Mouse (Mus musculus) layer of hippocampus, adult 2 months (tissue): ENCODE results near the gene 5031439G07Rik. TPM values are rescaled to one million over a fixed set of nuclear protein-coding genes. Genes with fewer than 3 reads are reported as not detected.
A peak's percentile ranks its signal among the peaks of the same experiment; 100 is the strongest.
"Not testable (repeated sequence)": the region's sequence is repeated elsewhere in the genome, so short reads cannot be mapped to it uniquely, and the experiment has no call there.

Source experiments
- DNase-seq, 2 experiments: peaks; one replicate each; pipeline ENCODE4 v3.0.0; 2022; ENCODE audit warnings: low spot score in 2 of 2
- H3K27ac ChIP-seq: fragments of 200-600 bp; 2 replicates; pipeline ENCODE4 v1.8.1; 2022
- H3K4me3 ChIP-seq: fragments of 200-600 bp; 2 replicates; pipeline ENCODE4 v1.8.1; 2022; ENCODE audit warnings: mild to moderate bottlenecking
- CTCF ChIP-seq: fragments of 200-600 bp; conservative IDR thresholded peaks from 2 replicates; pipeline ENCODE4 v1.8.1; 2022; ENCODE audit warnings: antibody characterized with exemption, mild to moderate bottlenecking, moderate library complexity
- long read RNA-seq, 2 experiments: library from polyadenylated mRNA; stranded (forward); transcript quantifications; one replicate each; pipeline ENCODE4 v2.0.0; 2021; ENCODE audit warnings: borderline mapping rate in 2 of 2
- total RNA-seq, 2 experiments: library from RNA; stranded (reverse); gene quantifications; 2 replicates each; pipeline ENCODE4 v1.2.3; 2021

5031439G07Rik gene
- 10 to 100 TPM; 85.0 to 95.0 TPM for total RNA-seq
- long read RNA-seq, experiment 1, full-length matches to known transcripts = 35 of 72 reads
- long read RNA-seq, experiment 1, partial matches to known transcripts = 20 of 72 reads
- long read RNA-seq, experiment 1, other reads (novel, unspliced or antisense) = 17 of 72 reads
- long read RNA-seq, experiment 2, full-length matches to known transcripts = 43 of 80 reads
- long read RNA-seq, experiment 2, partial matches to known transcripts = 24 of 80 reads
- long read RNA-seq, experiment 2, other reads (novel, unspliced or antisense) = 13 of 80 reads

- DNase-seq = peak; percentile 77 to 90
- Histone ChIP-seq H3K27ac (peak within 1 kb of the TSS; percentile 91), H3K4me3 (peak within 1 kb of the TSS; percentile 89)
- TF ChIP-seq CTCF = 0 out of 2 replicates have a peak, but pooled peaks have one; percentile 16
Measured at GRCm38 (mm10) chr15:84987874-84988825, at the start of gene 5031439G07Rik. 5031439G07Rik (minus strand) TSS chr15:84988551.

DNA sequence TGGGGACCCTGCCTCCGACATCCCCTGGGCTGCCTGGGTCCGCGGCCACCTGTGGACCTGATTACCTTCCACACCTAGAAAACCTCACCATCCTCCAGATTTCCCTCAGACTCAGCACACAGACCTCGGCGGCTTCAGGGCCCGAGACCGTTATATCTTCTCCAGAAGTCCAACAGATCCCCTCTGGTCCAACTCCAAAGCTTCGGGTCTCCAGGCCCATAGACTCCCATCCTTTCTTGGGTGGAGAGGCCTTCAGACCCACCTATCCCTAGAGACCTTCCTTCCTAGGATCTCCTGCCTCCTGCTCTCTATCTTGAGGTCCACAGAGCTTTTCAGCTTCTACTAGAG is 49.0 kb upstream of the 5031439G07Rik start:
- TF ChIP-seq CTCF = no peak
- no peak for DNase-seq
- Histone ChIP-seq H3K27ac (peak overlapping the region; percentile 95), H3K4me3 (peak overlapping the region; percentile 87)

DNA sequence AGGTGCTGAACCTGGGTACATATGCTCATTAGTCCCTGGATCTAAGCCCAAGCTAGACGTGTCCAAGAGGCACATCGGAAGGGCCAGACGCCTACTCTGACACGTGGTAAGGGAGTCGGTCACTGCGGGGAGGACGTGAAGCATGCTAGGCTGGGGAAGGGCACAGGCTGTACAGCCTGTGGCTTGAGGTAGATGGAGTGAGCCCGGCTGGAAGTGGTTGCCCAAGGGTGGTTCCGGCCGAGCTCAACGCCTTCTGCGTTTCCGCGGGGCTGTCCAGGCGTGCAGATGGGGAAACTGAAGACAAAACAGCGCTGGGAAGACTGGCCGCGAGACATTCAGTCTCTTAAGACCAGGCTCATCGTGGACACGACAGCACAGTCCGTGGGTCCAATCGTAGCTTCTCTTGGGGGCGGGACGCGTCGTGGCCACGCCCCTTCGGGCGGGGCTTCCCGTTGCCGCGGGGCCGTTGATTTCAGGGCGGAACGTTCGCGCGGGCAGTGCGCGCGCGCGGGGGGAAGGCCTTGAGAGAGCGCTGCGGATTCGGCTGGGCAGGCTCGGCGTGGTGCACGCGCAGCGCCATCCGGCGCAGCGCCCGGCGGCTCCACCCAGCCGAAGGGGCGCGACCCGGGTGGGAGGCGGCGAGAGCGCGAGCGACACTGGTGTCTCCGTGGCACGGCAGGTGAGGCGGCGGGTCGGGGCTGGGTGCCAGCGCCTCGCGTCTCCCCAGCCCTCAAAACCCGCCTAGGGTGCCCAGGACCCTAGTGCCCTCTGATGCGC is 48.4 kb upstream of the 5031439G07Rik start:
- H3K27ac ChIP-seq = peak overlapping the region; percentile 95
- TF ChIP-seq CTCF = no peak
- peak; percentile 95 to 98 for DNase-seq
- peak overlapping the region; percentile 87 for H3K4me3 ChIP-seq

GRCm38 (mm10) chr15:85033916-85034315 is 45.6 kb upstream of the 5031439G07Rik start:
- H3K27ac ChIP-seq, H3K4me3 ChIP-seq, DNase-seq: not testable (repeated sequence)

- Histone ChIP-seq H3K4me3 (no peak overlapping the region), H3K27ac (no peak overlapping the region)
- DNase-seq = no peak
- TF ChIP-seq CTCF = no peak
Measured at GRCm38 (mm10) chr15:85031866-85032265, 43.5 kb upstream of the 5031439G07Rik start.

DNA sequence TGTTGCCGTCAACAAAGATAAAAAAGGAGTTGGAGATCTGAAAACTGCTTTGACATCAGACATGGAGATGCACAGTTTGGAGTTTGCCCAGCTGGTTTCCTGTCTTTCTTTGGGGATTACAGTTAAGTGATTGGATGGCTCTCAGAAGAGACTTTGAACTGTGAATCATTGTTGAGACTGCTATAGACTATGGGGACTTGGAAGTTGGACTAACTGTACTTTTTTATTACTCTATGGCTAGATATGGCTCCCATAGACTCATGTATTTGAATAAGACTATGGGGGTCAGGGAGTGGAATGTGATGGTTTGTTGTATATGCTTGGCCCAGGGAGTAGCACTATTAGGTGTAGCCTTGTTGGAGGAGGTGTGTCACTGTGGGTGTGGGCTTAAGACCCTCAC is 42.3 kb upstream of the 5031439G07Rik start:
- not testable (repeated sequence) for H3K27ac ChIP-seq, H3K4me3 ChIP-seq, DNase-seq

DNA sequence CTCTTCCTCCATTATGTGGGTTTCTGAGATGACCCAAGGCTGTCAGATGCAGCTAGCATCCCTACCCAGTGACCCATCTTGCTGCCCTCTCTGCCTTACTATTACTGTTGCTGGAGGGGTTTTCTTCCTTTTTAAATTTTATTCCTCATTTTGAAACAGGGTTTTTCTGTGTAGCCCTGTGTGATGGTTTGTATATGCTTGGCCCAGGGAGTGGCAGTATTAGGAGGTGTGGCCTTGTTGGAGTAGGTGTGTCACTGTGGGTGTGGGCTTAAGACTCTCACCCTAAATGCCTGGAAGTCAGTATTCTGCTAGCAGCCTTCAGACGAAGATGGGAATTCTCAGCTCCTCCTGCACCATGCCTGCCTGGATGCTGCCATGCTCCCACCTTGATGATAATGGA is 40.3 kb upstream of the 5031439G07Rik start, which contains the start of gene Fam118a:
Gene Fam118a (plus strand): TSS at position 301 of the 400 bp plus-strand sequence.
- H3K27ac ChIP-seq, H3K4me3 ChIP-seq, DNase-seq: not testable (repeated sequence)

DNA sequence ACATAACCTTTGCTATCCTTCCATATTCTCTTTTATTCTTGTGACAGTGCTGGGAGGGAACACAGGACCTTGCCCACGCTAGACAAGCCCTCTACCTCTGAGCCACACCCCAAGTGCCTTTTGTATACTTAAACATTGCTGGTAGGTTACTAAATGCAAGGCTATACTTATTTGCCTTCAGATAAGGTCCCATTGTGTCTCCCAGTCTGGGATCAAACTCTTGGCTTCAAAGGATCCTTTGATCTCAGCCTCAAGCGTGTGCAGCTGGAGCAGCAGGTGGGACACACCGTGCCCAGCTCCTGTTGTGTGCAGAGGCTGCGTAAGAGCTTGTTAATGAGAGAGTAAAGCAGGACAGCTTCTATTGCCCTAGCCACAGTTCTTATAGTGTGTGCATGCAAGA is 39.4 kb upstream of the 5031439G07Rik start:
- DNase-seq = no peak
- no peak overlapping the region for H3K27ac ChIP-seq
- TF ChIP-seq CTCF = no peak
- no peak overlapping the region for H3K4me3 ChIP-seq

GRCm38 (mm10) chr15:85026197-85026596 is 37.8 kb upstream of the 5031439G07Rik start:
- DNase-seq = no peak
- TF ChIP-seq CTCF = no peak

DNA sequence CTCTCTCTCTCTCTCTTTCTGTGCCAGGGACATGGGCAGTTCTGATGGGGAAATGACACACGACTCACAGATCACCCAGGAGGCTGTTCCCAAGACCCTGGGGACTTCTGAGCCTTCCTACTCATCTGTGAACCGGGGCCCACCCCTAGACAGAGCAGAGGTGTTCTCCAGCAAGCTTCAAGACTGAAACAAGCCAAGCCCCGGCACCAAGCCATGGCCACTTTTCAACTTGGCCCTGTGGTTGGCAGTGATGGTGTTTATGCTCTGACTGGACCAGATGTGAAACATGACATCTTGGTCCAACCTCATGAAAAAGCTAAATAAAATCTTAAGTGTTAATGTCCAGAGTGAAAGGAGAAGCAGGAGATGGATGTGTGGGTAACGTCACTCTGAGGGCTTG is 33.9 kb upstream of the 5031439G07Rik start:
- H3K27ac ChIP-seq = no peak overlapping the region
- DNase-seq = no peak
- no peak for TF ChIP-seq CTCF
- no peak overlapping the region for H3K4me3 ChIP-seq

More at GRCm38 (mm10) chr15:85026197-85026596, 37.8 kb upstream of the 5031439G07Rik start:
- no peak overlapping the region for H3K4me3 ChIP-seq
- no peak overlapping the region for H3K27ac ChIP-seq

- Histone ChIP-seq H3K27ac (0 out of 2 replicates have a peak within 1 kb of the TSS, but pooled peaks have one; percentile 18), H3K4me3 (no peak within 1 kb of the TSS)
- no peak for TF ChIP-seq CTCF
- DNase-seq = no peak
Measured at GRCm38 (mm10) chr15:85016951-85017664, 28.8 kb upstream of the 5031439G07Rik start, which contains the start of gene Upk3a. Upk3a (plus strand) TSS chr15:85017141.

GRCm38 (mm10) chr15:85015771-85016170 is 27.4 kb upstream of the 5031439G07Rik start:
- DNase-seq = peak in 1 of 2 experiments; percentile 67
- no peak overlapping the region for H3K27ac ChIP-seq
- no peak for TF ChIP-seq CTCF
- H3K4me3 ChIP-seq = no peak overlapping the region
